Mouse (Mus musculus) liver, adult 2 months (tissue): ENCODE measurements at regions not wholly inside any gene's neighbourhood (a gene's known extent, or its start where the extent isn't known, plus 50 kb on each side); places are given as distances from the start of the nearest gene placed in this dataset.
A peak's percentile ranks its signal among the peaks of the same experiment; 100 is the strongest.

Experiments
- DNase-seq: peaks from one replicate; pipeline ENCODE4 v3.0.0-alpha.2; 2011; ENCODE audit warnings: low read depth, low spot score; ENCODE audit errors: extremely low read depth
- H3K27ac ChIP-seq: fragments of 200-500 bp; replicated peaks from 2 replicates; pipeline ENCODE4 v1.5.1; 2012; ENCODE audit warnings: low read depth, mild to moderate bottlenecking, control low read depth, inconsistent platforms, low read length; ENCODE audit not compliant: insufficient read depth
- H3K27me3 ChIP-seq: fragments of 200-500 bp; 2 replicates; pipeline ENCODE4 v1.6.1; 2012; ENCODE audit warnings: mild to moderate bottlenecking, moderate library complexity, low read length, inconsistent platforms; ENCODE audit not compliant: control insufficient read depth, insufficient read depth
- H3K36me3 ChIP-seq: fragments of 200-500 bp; 2 replicates; pipeline ENCODE4 v1.6.1; 2012; ENCODE audit warnings: low read length, inconsistent platforms; ENCODE audit not compliant: control insufficient read depth, insufficient read depth
- H3K4me1 ChIP-seq: fragments of 200-500 bp; 2 replicates; pipeline ENCODE4 v1.6.1; 2011; ENCODE audit warnings: low read length; ENCODE audit not compliant: control insufficient read depth, insufficient read depth
- H3K4me3 ChIP-seq: fragments of 200-500 bp; 2 replicates; pipeline ENCODE4 v1.5.1; 2011; ENCODE audit warnings: low read depth, mild to moderate bottlenecking, control low read depth, low read length, moderate library complexity; ENCODE audit not compliant: insufficient read depth
- H3K79me2 ChIP-seq: fragments of 200-500 bp; 2 replicates; pipeline ENCODE4 v1.6.1; 2012; ENCODE audit warnings: inconsistent platforms, mild to moderate bottlenecking, low read length, moderate library complexity; ENCODE audit not compliant: control insufficient read depth, insufficient read depth
- H3K9ac ChIP-seq: fragments of 200-500 bp; 2 replicates; pipeline ENCODE4 v1.6.1; 2012; ENCODE audit warnings: low read depth, mild to moderate bottlenecking, control low read depth, inconsistent platforms, low read length
- CTCF ChIP-seq: fragments of 200-500 bp; IDR thresholded peaks from 2 replicates; pipeline ENCODE4 v1.5.1; 2011; ENCODE audit warnings: low read depth, low read length, control low read depth
- POLR2A ChIP-seq: fragments of 200-500 bp; IDR thresholded peaks from 2 replicates; pipeline ENCODE4 v1.6.1; 2011; ENCODE audit warnings: low read length, control low read depth; ENCODE audit not compliant: insufficient read depth; ENCODE audit errors: extremely low read depth
- WGBS: fragments of 180-500 bp; shearing (Covaris S2); methylation state at CpG from one replicate; pipeline ENCODE4 v1.1.7; 2018; 5-methylcytosine and 5-hydroxymethylcytosine counted together

DNA sequence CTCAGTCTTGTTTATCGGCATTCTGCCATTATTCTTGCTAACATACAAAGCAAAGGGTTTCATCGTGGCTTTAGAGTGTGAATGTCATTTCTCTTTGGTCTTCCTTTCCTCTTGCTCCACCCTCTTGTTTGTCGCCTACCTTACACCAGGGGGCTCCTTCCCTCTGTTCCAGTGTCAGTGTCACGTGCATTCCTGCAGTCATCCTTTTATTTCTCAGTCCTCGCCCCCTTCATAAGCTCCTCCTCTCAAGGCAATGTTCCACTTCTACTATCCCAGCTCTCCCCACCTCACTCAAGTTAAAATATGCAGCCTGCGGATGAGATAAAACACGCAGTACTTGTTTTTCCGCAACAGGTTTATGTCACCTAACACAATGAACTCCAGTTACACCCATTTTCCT is 489.8 kb upstream of the Arpp21 start:
- Histone ChIP-seq H3K4me3 (no peak overlapping the region), H3K79me2 (no peaks in the 10 kb centered on the region), H3K4me1 (no peaks in the 10 kb centered on the region), H3K36me3 (no peaks in the 10 kb centered on the region), H3K27ac (no peak overlapping the region), H3K9ac (no peak overlapping the region), H3K27me3 (no peaks in the 10 kb centered on the region)
- no peak for TF ChIP-seq POLR2A
- peak; percentile 34; the same call in 1 of the 2 replicates for TF ChIP-seq CTCF
- DNase-seq: peak; percentile 42
- 47% methylated on average over 8 of the region's 8 CpGs for WGBS

DNA sequence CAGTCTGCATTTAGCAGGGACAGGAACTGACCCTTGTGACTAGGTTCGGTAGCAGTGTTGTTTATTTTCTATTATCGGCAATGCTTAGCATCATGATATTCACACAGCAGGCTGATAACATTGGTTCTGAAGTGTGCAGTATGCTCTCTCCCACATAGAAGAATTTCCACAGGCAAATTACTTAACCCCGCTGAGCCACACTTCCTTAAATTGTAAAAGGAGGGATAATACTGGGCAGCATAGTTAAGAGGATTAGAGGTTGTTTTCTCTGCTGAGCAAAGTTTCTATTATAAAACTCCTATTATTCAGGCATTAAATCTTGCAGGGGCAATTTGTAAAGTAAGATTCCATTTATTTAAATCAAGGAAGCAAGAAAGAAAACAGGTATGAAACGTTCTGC is 489.4 kb upstream of the Arpp21 start:
- no peak overlapping the region for H3K4me3 ChIP-seq
- no peaks in the 10 kb centered on the region for H3K27me3 ChIP-seq
- H3K4me1 ChIP-seq: no peaks in the 10 kb centered on the region
- DNase-seq: no peak
- H3K36me3 ChIP-seq: no peaks in the 10 kb centered on the region
- H3K27ac ChIP-seq: no peak overlapping the region
- 57% methylated on average over 4 of the region's 4 CpGs for WGBS
- no peaks in the 10 kb centered on the region for H3K79me2 ChIP-seq
- H3K9ac ChIP-seq: no peak overlapping the region
- TF ChIP-seq POLR2A: no peak
- no peak for TF ChIP-seq CTCF

- Histone ChIP-seq H3K27ac (no peak overlapping the region), H3K4me3 (no peak overlapping the region), H3K9ac (no peak overlapping the region), H3K79me2 (no peaks in the 10 kb centered on the region), H3K36me3 (no peaks in the 10 kb centered on the region), H3K27me3 (no peaks in the 10 kb centered on the region), H3K4me1 (no peaks in the 10 kb centered on the region)
- TF ChIP-seq POLR2A (no peak), CTCF (no peak)
- 74% methylated on average over 1 of the region's 1 CpGs for WGBS
- no peak for DNase-seq
These were observed 487.6 kb upstream of the Arpp21 start for GRCm38 (mm10) chr9:112723346-112723745.

- no peak overlapping the region for H3K9ac ChIP-seq
- 45% methylated on average over 4 of the region's 4 CpGs for WGBS
- H3K27me3 ChIP-seq: no peaks in the 10 kb centered on the region
- no peaks in the 10 kb centered on the region for H3K4me1 ChIP-seq
- peak; percentile 20 for DNase-seq
- H3K27ac ChIP-seq: no peak overlapping the region
- no peaks in the 10 kb centered on the region for H3K79me2 ChIP-seq
- no peak for TF ChIP-seq POLR2A
- no peak for TF ChIP-seq CTCF
- no peak overlapping the region for H3K4me3 ChIP-seq
- no peaks in the 10 kb centered on the region for H3K36me3 ChIP-seq
These were observed 486.8 kb upstream of the Arpp21 start for GRCm38 (mm10) chr9:112722501-112722900.

GRCm38 (mm10) chr9:112715197-112715762 is 479.5 kb upstream of the Arpp21 start:
- Histone ChIP-seq H3K27me3 (no peaks in the 10 kb centered on the region), H3K4me1 (no peaks in the 10 kb centered on the region), H3K36me3 (no peaks in the 10 kb centered on the region), H3K79me2 (no peaks in the 10 kb centered on the region), H3K4me3 (no peak overlapping the region), H3K27ac (no peak overlapping the region), H3K9ac (no peak overlapping the region)
- no peak for TF ChIP-seq POLR2A
- no peak for TF ChIP-seq CTCF
- WGBS: 57% methylated on average over 1 of the region's 1 CpGs
- no peak for DNase-seq

GRCm38 (mm10) chr9:112678866-112679265 is 443.1 kb upstream of the Arpp21 start:
- H3K36me3 ChIP-seq: no peaks in the 10 kb centered on the region
- no peak overlapping the region for H3K9ac ChIP-seq
- no peaks in the 10 kb centered on the region for H3K79me2 ChIP-seq
- WGBS: 68% methylated on average over 1 of the region's 1 CpGs
- H3K4me3 ChIP-seq: no peak overlapping the region
- no peak overlapping the region for H3K27ac ChIP-seq
- no peak for DNase-seq
- no peaks in the 10 kb centered on the region for H3K4me1 ChIP-seq
- no peaks in the 10 kb centered on the region for H3K27me3 ChIP-seq
- no peak for TF ChIP-seq POLR2A
- TF ChIP-seq CTCF: no peak
